Mouse (Mus musculus) thymus, postnatal 14 days (tissue): ENCODE data around the gene Mdh1.
"Not testable (repeated sequence)": the region's sequence is repeated elsewhere in the genome, so short reads cannot be mapped to it uniquely, and the experiment has no call there.

ENCODE experiments used
- DNase-seq: peaks from one replicate; pipeline ENCODE4 v3.0.0; 2021

Gene Mdh1

DNA sequence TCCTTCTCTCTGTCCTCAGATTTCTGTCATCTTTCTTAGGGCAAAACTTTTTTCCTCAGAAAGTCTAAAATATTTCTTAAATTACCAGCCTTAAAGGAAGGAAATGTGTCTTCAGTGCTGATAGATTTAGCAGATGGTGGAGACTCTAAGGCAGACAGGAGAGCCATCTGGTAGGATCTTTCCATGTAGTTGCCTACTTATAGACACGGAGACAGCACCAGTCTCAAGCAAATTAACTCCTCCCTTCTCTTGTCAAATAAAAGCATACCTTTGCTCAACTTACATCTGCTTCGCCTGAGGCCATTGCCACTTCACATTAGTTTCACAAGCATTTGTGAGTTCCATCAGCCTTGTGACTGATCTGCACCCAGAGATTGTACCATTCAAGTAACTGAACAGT is 27.1 kb downstream of the Mdh1 start:
- no peak for DNase-seq

DNA sequence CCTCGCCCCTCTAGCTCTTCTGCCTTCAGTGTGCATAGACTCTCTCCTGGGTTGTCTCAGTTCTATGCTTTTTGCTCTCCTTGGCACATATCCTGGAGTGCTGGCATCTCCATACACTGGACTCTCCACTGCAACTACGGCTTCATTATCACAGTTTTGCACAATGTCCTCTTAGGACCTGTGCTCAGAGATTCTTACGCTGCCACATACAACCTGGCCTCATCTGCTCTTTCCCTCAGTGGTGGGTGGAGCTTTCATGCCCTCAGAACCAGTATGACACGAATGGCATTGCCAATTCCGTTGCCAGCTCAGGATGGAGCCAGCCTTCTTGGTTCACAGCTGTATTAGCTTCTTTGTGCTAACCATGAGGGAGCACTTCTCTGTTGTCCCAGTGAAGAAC is 29.4 kb downstream of the Mdh1 start:
- DNase-seq, result no peak

DNA sequence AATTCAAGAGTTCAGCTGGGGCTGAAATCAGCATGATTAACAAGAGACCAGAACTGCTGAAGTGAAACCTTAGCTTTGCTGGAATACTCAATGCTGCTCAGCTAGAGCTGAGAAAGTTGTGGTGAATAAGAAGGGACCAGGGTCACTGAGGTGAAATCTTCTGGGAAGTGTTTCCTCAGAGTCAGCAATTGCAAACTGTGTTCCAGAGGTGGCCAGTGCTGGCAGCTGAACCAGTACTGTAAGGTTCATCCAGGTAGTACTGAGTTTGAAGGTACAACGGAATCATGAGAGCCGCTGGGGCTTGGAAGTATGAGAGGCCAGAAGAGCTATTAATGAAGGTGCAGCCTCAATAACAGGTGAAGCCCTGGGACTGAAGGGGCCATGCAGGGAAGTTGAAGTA is 31.5 kb downstream of the Mdh1 start:
- DNase-seq, result no peak

DNA sequence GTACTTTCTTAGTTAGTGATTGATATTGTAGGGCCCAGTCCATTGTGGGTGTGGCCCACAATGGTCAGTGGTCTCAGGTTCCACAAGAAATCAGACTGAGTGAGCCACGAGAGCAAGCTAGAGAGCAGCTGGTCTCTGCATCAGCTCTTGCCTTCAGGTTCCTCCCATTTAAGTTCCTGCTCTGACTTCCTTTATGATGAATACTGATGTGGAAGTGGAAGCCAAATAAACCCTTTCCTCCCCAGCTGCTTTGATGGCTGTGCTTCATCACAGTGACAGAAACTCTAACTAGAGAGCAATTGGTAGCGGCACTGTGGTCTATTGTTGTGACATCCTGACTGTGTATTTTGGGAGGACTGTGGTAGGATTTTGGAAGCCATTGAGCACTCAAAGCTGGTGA is 32.1 kb downstream of the Mdh1 start:
- DNase-seq, result no peak

DNA sequence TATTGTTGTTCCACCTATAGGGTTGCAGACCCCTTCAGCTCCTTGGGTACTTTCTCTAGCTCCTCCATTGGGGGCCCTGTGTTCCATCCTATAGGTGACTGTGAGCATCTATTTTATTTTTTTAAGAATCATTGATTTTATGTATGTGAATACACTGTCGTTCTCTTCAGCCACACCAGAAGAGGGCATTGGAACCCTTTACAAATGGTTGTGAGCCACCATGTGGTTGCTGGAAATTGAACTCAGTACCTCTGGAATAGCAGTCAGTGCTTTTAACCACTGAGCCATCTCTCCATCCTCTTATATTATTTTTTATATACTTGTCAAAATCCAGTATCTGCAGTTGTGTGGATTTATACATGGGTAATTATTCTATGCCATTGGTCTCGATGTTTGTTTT is 41.3 kb downstream of the Mdh1 start:
- not testable (repeated sequence) for DNase-seq

DNA sequence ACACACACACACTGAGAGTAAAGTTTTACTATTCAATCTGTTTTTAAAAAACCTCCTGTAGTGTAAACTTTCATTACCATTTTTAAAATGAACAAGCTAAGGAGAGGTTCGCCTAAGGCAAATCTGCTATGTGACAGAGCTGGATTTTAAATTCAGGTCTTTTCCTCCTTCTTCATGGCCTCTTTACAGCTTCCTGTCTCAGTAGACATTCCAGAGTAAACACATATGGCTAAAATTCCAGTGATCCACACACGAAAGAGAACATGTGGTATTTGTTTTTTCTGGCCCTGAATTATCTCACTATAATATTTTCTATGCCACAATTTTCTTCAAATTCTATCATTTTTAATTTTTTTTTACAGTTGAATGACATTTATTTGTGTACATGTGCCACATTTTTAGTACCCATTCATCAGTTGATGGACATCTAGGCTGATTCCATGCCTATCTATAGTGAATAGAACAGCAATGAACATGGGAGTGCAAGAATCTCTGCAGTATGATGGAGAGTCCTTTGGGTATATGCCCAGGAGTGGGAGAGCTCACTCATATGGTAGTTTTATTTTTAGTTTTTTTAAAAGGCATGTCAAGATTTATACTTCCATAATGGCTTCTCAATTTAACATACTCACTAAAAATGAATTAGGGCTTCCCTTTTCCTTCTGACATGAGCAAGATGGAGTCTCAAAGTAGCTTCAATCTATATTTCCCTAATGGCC is 43.3 kb downstream of the Mdh1 start:
- no peak for DNase-seq

DNA sequence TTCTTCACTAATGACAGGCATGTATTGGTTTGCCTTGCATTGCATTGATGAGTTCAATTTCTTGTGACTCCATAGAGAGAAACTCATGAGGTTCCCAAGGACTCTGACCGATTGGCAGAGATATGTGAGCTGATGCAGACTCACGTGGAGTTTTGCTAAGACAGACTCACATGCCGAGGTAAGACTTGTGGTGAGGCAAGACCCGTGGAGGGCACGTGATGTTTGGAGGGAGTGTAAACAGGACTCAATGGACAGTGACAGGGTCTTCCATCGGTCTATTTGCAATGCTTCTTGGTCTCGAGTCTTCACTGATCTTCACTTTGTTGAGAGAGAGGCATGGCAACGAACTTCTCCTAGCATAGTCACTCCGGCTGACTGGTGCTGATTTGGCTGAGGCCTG is 54.4 kb downstream of the Mdh1 start:
- DNase-seq, result no peak

DNA sequence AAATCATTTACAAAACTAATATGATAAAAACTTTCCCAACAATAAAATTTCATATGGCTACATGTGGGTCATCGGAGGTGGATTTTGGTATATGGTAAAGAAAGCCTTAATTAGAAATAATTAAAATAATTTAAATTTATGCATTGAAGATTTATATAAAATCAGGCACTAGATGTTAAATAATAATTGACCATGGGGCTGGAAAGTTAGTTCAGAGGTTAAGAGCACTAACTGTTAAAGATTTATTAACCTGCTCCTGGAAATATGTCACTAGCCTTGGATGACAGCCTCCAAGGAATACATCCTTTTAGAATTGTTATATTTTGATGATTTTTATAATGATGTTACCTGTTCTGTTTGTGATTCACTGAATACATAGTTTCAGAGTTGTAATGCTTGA is 55.8 kb downstream of the Mdh1 start:
- not testable (repeated sequence) for DNase-seq

DNA sequence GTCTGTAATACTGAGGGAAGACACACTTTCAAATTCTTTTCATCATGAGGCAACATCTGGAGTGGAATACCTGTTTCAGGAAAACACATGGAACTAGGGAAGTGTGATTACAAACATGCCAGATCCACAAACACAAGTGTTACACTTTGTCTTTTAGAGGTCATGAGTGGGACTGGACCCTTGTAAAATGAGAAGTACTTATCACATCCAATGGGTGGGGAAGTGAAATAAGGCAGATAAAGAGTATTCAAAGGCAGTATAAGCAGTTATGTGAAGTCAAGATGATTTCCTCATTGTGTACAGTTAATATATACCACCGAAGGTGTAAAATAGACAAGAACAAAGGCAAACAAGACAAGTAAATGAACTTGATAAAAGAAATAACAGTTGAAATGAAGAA is 61.6 kb downstream of the Mdh1 start:
- not testable (repeated sequence) for DNase-seq

DNA sequence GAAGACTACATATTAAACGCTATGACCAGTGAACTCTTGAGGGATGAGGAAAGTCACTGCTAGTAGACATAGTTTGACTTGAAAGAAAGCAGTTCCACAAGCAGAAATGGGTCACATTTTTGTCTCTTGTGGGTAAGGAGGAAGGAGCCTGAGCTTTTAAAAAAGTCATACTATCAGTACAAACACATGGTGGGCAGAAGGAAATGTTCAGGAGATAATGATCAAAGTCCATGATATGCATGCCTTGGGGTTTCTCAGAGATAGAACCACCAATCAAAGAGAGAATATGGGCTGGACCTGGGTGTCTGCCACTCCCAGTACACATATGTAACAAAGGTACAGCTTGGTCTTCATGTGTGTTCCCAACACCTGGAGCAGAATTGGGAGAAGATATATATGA is 63.5 kb downstream of the Mdh1 start:
- DNase-seq, result not testable (repeated sequence)

DNA sequence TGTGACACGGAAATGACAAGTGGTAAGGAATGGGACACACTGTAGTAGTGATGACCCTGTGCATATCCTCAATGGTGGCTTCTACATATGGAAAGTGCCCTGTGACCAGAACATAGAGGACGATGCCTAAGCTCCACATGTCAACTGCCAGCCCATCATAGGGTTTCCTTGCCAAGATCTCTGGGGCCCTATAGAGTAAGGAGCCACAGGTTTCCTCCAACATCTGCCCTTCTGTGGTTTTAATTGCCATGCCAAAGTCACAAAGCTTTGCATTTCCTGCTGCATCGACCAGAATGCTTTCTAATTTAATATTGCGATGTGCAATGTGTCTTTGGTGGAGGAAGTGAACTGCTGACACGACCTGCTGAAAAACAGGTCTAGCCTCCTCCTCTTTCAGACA is 65.1 kb downstream of the Mdh1 start:
- DNase-seq, result not testable (repeated sequence)
